Mouse (Mus musculus) forebrain, embryonic 16.5 days (tissue): ENCODE data around the gene Cdk9. TPM values are rescaled to one million over a fixed set of nuclear protein-coding genes. Genes with fewer than 3 reads are reported as not detected.

ENCODE experiments used
- ATAC-seq: fragments of 200-750 bp; cut with Nextera tagmentation; 2 replicates; pipeline ENCODE4 v1.8.0; 2017; ENCODE audit warnings: mild to moderate bottlenecking, moderate library complexity
- H3K27ac ChIP-seq: fragments of 300-500 bp; sonication (generic); 2 replicates; pipeline ENCODE4 v1.5.1; 2014; ENCODE audit warnings: low read length, control low read depth
- H3K27me3 ChIP-seq: fragments of 300-500 bp; sonication (generic); replicated peaks from 2 replicates; pipeline ENCODE4 v1.6.1; 2014; ENCODE audit warnings: low read length; ENCODE audit not compliant: control insufficient read depth, insufficient read depth
- H3K36me3 ChIP-seq: fragments of 300-500 bp; sonication (generic); 2 replicates; pipeline ENCODE4 v1.6.1; 2014; ENCODE audit not compliant: control insufficient read depth, insufficient read depth
- H3K4me1 ChIP-seq: fragments of 300-500 bp; sonication (generic); replicated peaks from 2 replicates; pipeline ENCODE4 v1.6.1; 2014; ENCODE audit warnings: low read length; ENCODE audit not compliant: control insufficient read depth, insufficient read depth
- H3K4me2 ChIP-seq: fragments of 300-500 bp; sonication (generic); 2 replicates; pipeline ENCODE4 v1.6.1; 2014; ENCODE audit warnings: mild to moderate bottlenecking, low read length, control low read depth
- H3K4me3 ChIP-seq: fragments of 300-500 bp; sonication (generic); replicated peaks from 2 replicates; pipeline ENCODE4 v1.5.1; 2014; ENCODE audit warnings: mild to moderate bottlenecking, low read length, control low read depth
- H3K9ac ChIP-seq: fragments of 300-500 bp; sonication (generic); replicated peaks from 2 replicates; pipeline ENCODE4 v1.6.1; 2014; ENCODE audit warnings: low read depth, low read length, control low read depth
- H3K9me3 ChIP-seq: fragments of 300-500 bp; sonication (generic); 2 replicates; pipeline ENCODE4 v1.6.1; 2016; ENCODE audit warnings: low read length; ENCODE audit not compliant: control insufficient read depth
- WGBS: fragments of 180-500 bp; shearing (Covaris S2); extraction: QIAGEN DNeasy Blood & Tissue Kit; methylation state at CpG from one replicate; pipeline ENCODE4 v1.1.7; 2014; 5-methylcytosine and 5-hydroxymethylcytosine counted together
- polyA plus RNA-seq: library from polyadenylated mRNA; unstranded; fragments of >200 nt; fragmentation: Nextera tagmentation; extraction: Ambion mirVana; gene quantifications from 2 replicates; pipeline ENCODE4 v1.2.1, GENCODE M21; 2015

Cdk9 gene
- polyA plus RNA-seq, 1 experiment from 2014 or later = 85.0 TPM

GRCm38 (mm10) chr2:32712586-32712933, 316 bp downstream of the Cdk9 start:
- H3K4me1 ChIP-seq = peaks cover 17% of the 10 kb centered on the region
- ATAC-seq = peak; percentile 91
- peak overlapping the region; percentile 95 for H3K9ac ChIP-seq
- no peaks in the 10 kb centered on the region for H3K27me3 ChIP-seq
- peak overlapping the region; percentile 97 for H3K4me2 ChIP-seq
- H3K4me3 ChIP-seq = peak overlapping the region; percentile 98
- H3K27ac ChIP-seq = peak overlapping the region; percentile 100
- H3K9me3 ChIP-seq = no peaks in the 10 kb centered on the region
- 0% methylated on average over 42 of the region's 44 CpGs for WGBS
- H3K36me3 ChIP-seq = peaks cover 11% of the 10 kb centered on the region

GRCm38 (mm10) chr2:32712108-32712551, 746 bp downstream of the Cdk9 start:
- no peaks in the 10 kb centered on the region for H3K9me3 ChIP-seq
- H3K4me2 ChIP-seq = peak overlapping the region; percentile 97
- WGBS = under 1% methylated on average over 41 of the region's 41 CpGs
- no peaks in the 10 kb centered on the region for H3K27me3 ChIP-seq
- peaks cover 11% of the 10 kb centered on the region for H3K36me3 ChIP-seq
- H3K9ac ChIP-seq = peak overlapping the region; percentile 95
- H3K4me1 ChIP-seq = peaks cover 17% of the 10 kb centered on the region
- H3K27ac ChIP-seq = peak overlapping the region; percentile 41
- no peak for ATAC-seq
- peak overlapping the region; percentile 98 for H3K4me3 ChIP-seq

GRCm38 (mm10) chr2:32711301-32712056, 1.4 kb downstream of the Cdk9 start:
- Histone ChIP-seq H3K9me3 (no peaks in the 10 kb centered on the region), H3K4me3 (peak overlapping the region; percentile 98), H3K4me1 (peaks cover 17% of the 10 kb centered on the region), H3K27ac (no peak overlapping the region), H3K9ac (peak overlapping the region; percentile 95), H3K4me2 (peak overlapping the region; percentile 97), H3K36me3 (peaks cover 14% of the 10 kb centered on the region), H3K27me3 (no peaks in the 10 kb centered on the region)
- no peak for ATAC-seq
- WGBS = 30% methylated on average over 9 of the region's 9 CpGs

GRCm38 (mm10) chr2:32710425-32710824, 2.5 kb downstream of the Cdk9 start:
- WGBS = 86% methylated on average over 5 of the region's 5 CpGs
- peaks cover 17% of the 10 kb centered on the region for H3K4me1 ChIP-seq
- H3K4me3 ChIP-seq = no peak overlapping the region
- ATAC-seq = no peak
- no peak overlapping the region for H3K9ac ChIP-seq
- H3K36me3 ChIP-seq = peaks cover 19% of the 10 kb centered on the region
- no peaks in the 10 kb centered on the region for H3K27me3 ChIP-seq
- no peak overlapping the region for H3K27ac ChIP-seq
- no peaks in the 10 kb centered on the region for H3K9me3 ChIP-seq
- no peak overlapping the region for H3K4me2 ChIP-seq

- 95% methylated on average over 20 of the region's 20 CpGs for WGBS
- peaks cover 19% of the 10 kb centered on the region for H3K36me3 ChIP-seq
- no peak overlapping the region for H3K4me3 ChIP-seq
- no peaks in the 10 kb centered on the region for H3K9me3 ChIP-seq
- H3K9ac ChIP-seq = no peak overlapping the region
- no peak overlapping the region for H3K4me2 ChIP-seq
- H3K27ac ChIP-seq = no peak overlapping the region
- no peak for ATAC-seq
- no peaks in the 10 kb centered on the region for H3K27me3 ChIP-seq
- peaks cover 17% of the 10 kb centered on the region for H3K4me1 ChIP-seq
Observed at GRCm38 (mm10) chr2:32709521-32710137, 3.2 kb downstream of the Cdk9 start.

GRCm38 (mm10) chr2:32708643-32709042, 4.2 kb downstream of the Cdk9 start:
- H3K27ac ChIP-seq = no peak overlapping the region

GRCm38 (mm10) chr2:32706971-32707370, 5.9 kb downstream of the Cdk9 start:
- Histone ChIP-seq H3K4me1 (peaks cover 9% of the 10 kb centered on the region), H3K36me3 (peaks cover 19% of the 10 kb centered on the region), H3K27ac (no peak overlapping the region), H3K27me3 (no peaks in the 10 kb centered on the region), H3K4me3 (no peak overlapping the region), H3K9me3 (no peaks in the 10 kb centered on the region), H3K4me2 (no peak overlapping the region), H3K9ac (no peak overlapping the region)
- ATAC-seq = no peak
- WGBS = 92% methylated on average over 6 of the region's 6 CpGs

More at GRCm38 (mm10) chr2:32708643-32709042, 4.2 kb downstream of the Cdk9 start:
- 32% methylated on average over 3 of the region's 3 CpGs for WGBS
- no peak overlapping the region for H3K9ac ChIP-seq
- H3K36me3 ChIP-seq = peaks cover 19% of the 10 kb centered on the region
- H3K4me2 ChIP-seq = no peak overlapping the region
- H3K4me3 ChIP-seq = no peak overlapping the region
- H3K9me3 ChIP-seq = no peaks in the 10 kb centered on the region
- H3K27me3 ChIP-seq = no peaks in the 10 kb centered on the region
- no peak for ATAC-seq
- peaks cover 11% of the 10 kb centered on the region for H3K4me1 ChIP-seq

- peaks cover 14% of the 10 kb centered on the region for H3K36me3 ChIP-seq
- 89% methylated on average over 7 of the region's 7 CpGs for WGBS
Observed at GRCm38 (mm10) chr2:32705018-32705417, 7.9 kb downstream of the Cdk9 start.

GRCm38 (mm10) chr2:32704021-32704421, 8.9 kb downstream of the Cdk9 start, which contains the start of gene Fpgs:
TSS of gene Fpgs (minus strand) at chr2:32704145.
- no peaks in the 10 kb centered on the region for H3K4me1 ChIP-seq
- H3K9ac ChIP-seq = no peak within 1 kb of the TSS
- H3K27me3 ChIP-seq = no peaks in the 10 kb centered on the region
- no peak within 1 kb of the TSS for H3K4me2 ChIP-seq
- peaks cover 12% of the 10 kb centered on the region for H3K36me3 ChIP-seq
- no peak for ATAC-seq
- WGBS = 81% methylated on average over 2 of the region's 2 CpGs
- H3K4me3 ChIP-seq = no peak within 1 kb of the TSS
- no peak within 1 kb of the TSS for H3K27ac ChIP-seq
- H3K9me3 ChIP-seq = no peaks in the 10 kb centered on the region

More at GRCm38 (mm10) chr2:32705018-32705417, 7.9 kb downstream of the Cdk9 start:
- no peaks in the 10 kb centered on the region for H3K4me1 ChIP-seq
- no peak overlapping the region for H3K4me2 ChIP-seq
- no peak overlapping the region for H3K4me3 ChIP-seq
- H3K9ac ChIP-seq = no peak overlapping the region
- H3K9me3 ChIP-seq = no peaks in the 10 kb centered on the region
- H3K27ac ChIP-seq = no peak overlapping the region
- ATAC-seq = no peak
- H3K27me3 ChIP-seq = no peaks in the 10 kb centered on the region
